Mouse (Mus musculus): ENCODE results near the gene Foxj1.

DNA sequence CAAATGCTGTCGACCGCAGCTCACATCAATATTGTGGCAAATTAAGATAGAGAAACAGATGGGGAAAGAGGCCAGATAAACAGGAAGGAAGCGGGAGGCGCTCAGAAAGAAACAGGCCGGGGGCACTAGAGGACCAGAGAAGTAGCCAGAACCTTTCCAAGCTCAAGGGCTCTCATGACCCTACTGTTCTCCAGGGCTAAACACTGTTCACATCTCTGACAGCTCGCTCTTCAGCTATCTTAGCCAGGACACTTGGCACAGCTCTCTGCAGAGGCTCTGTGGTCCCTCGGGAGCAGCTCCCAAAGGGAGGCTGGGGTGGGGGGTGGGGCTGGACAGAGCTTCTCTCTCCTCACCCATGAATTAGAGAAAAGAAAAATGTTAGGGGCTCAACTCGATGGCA, 44.6 kb downstream of the Foxj1 start:
- TF ChIP-seq EP300 (IDR thresholded peaks at IDR 0.05; ENCODE audit: insufficient read depth, low read depth, low read length) (no peak), CTCF (IDR thresholded peaks at IDR 0.05; ENCODE audit: low read depth, low read length) (no peak)
